Mouse (Mus musculus) adrenal gland, adult 8-10 months (tissue): ENCODE results near the gene Shroom1. TPM values are rescaled to one million over a fixed set of nuclear protein-coding genes. Genes with fewer than 3 reads are reported as not detected.

Experiments
- DNase-seq: peaks from one replicate; pipeline ENCODE4 v3.0.0; 2022
- microRNA-seq, 2 experiments: library from miRNA; unstranded; fragments of <30 nt; microRNA quantifications; one replicate each; pipeline ENCODE4 v1.2.0; 2022
- total RNA-seq, 4 experiments: library from RNA; stranded (reverse); gene quantifications; 2 replicates each; pipeline ENCODE4 v1.2.4; 2022

Gene Shroom1
- total RNA-seq, 4 experiments from 2014 or later = 2.6 to 10.0 (median 7.4) TPM

DNA sequence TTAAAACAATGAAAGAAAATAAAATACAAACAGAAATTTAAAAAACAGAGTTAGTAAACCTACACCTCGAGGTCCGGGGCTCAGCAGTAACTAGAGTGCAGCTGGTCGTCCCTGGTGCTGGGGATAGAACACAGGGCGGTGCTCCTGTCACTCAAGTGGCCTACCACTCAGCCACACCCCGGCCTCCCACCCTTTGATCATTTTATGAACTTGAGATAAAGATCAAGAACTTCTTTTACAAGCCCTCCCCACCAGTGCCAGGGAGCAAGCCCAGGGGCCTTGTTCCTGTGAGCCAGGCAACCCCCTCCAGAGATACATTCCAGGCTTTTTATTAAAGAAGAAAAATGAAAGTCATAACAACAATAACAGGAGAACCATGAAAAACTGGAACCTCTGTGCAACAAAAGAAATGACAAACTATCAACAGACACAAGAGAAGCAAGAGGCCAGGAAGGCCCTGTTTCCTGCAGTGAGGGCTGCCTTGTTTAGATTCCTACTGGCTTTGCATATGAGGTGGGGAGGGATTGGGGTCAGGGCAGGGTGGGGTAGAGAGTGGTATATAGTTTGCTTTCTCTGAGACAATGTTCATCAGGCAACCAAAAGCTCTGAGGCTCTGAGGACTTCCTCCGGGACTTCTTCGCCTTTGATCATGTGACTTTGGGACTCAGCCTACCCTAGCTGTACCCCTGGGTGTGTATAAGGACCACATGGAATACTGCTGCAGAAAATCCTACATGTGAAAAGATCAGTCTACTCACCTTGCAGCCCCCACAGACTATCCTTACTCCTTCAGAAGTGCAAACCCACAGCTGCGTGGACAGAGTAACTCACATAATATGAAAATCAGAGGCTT, 60.0 kb downstream of the Shroom1 start:
- no peak for DNase-seq

Small RNAs within 50 kb of the gene (microRNA-seq; reads per million reads assigned to microRNA genes)
- gene Mir6920 = 0 reads per million in 2 experiments

Other genes with a start within 250 kb of the Shroom1 start
- 100 to 1,000 TPM; 164 to 203 (median 190) TPM for gene Hspa4, start 156.7 kb upstream of the Shroom1 start, total RNA-seq
- gene Zcchc10, start 132.5 kb upstream of the Shroom1 start, total RNA-seq = 10 to 100 TPM; 10.7 to 14.9 (median 12.4) TPM
- gene Aff4, start 106.4 kb upstream of the Shroom1 start, total RNA-seq = 100 to 1,000 TPM; 141 to 221 (median 184) TPM
- gene Leap2, start 34.0 kb upstream of the Shroom1 start, total RNA-seq = not detected
- 100 to 1,000 TPM; 496 to 883 (median 741) TPM for gene Uqcrq, start 26.4 kb upstream of the Shroom1 start, total RNA-seq
- 1 to 10 TPM in 2 of 4 experiments, under 1 TPM in 2; 0.37 to 2.9 (median 0.99) TPM for gene Gdf9, start 26.2 kb upstream of the Shroom1 start, total RNA-seq
- gene Gm10447, start 95 bp upstream of the Shroom1 start, total RNA-seq = under 1 TPM in 3 of 4 experiments, not detected in 1; 0.21 to 0.59 (median 0.48) TPM
- not detected for gene Gm9837, start 13.3 kb downstream of the Shroom1 start, total RNA-seq
- not detected for gene Gm9945, start 23.0 kb downstream of the Shroom1 start, total RNA-seq
- gene Sowaha, start 23.1 kb downstream of the Shroom1 start, total RNA-seq = 1 to 10 TPM in 1 of 4 experiments, under 1 TPM in 3; 0.32 to 1.0 (median 0.71) TPM
- 10 to 100 TPM; 37.0 to 51.7 (median 42.1) TPM for gene Sept8, start 62.1 kb downstream of the Shroom1 start, total RNA-seq
- gene Kif3a, start 110.2 kb downstream of the Shroom1 start, total RNA-seq = 10 to 100 TPM; 28.4 to 36.3 (median 31.1) TPM
- gene Il4, start 161.5 kb downstream of the Shroom1 start, total RNA-seq = not detected
- gene Il13, start 177.5 kb downstream of the Shroom1 start, total RNA-seq = not detected